Mouse (Mus musculus) CH12.LX (cell line): ENCODE measurements around the gene Nme9. TPM values are rescaled to one million over a fixed set of nuclear protein-coding genes. Genes with fewer than 3 reads are reported as not detected.

Experiments
- DNase-seq: peaks from one replicate; pipeline ENCODE4 v3.0.0-alpha.2; 2013; ENCODE audit errors: extremely low read depth
- H3K27ac ChIP-seq: 2 replicates; pipeline ENCODE4 v1.5.1; 2012; ENCODE audit warnings: low read depth, mild to moderate bottlenecking, control low read depth, moderate library complexity; ENCODE audit not compliant: insufficient read depth
- H3K27me3 ChIP-seq: replicated peaks from 2 replicates; pipeline ENCODE3; 2012; ENCODE audit warnings: inconsistent platforms
- H3K36me3 ChIP-seq, 2 experiments: replicated peaks in 1 of 2; 2 replicates each; pipeline versions ENCODE3 to v1.6.1; 2012; ENCODE audit warnings: inconsistent platforms in 1 of 2, low read length in 1 of 2, mild to moderate bottlenecking in 1 of 2, mixed read lengths in 1 of 2, moderate library complexity in 1 of 2; ENCODE audit not compliant: control insufficient read depth in 1 of 2, insufficient read depth in 1 of 2
- H3K4me1 ChIP-seq, 2 experiments: 2 replicates each; pipeline ENCODE4 v1.6.1; 2012; ENCODE audit warnings: inconsistent platforms in 1 of 2, moderate library complexity in 1 of 2; ENCODE audit not compliant: insufficient read depth in 2 of 2, control insufficient read depth in 1 of 2
- H3K4me2 ChIP-seq: 2 replicates; pipeline ENCODE4 v1.6.1; 2012; ENCODE audit warnings: low read depth, mild to moderate bottlenecking, control low read depth; ENCODE audit not compliant: poor library complexity, insufficient read depth, severe bottlenecking
- H3K4me3 ChIP-seq, 3 experiments: fragments of 150-350 bp in 1 of 3; sonication (generic) in 1 of 3; replicated peaks in 1 of 3; 2 replicates each; pipeline versions ENCODE3 to v1.5.1; 2011 to 2012; ENCODE audit warnings: low read depth in 2 of 3, low read length in 2 of 3, mild to moderate bottlenecking in 2 of 3, moderate library complexity in 2 of 3, control low read depth in 1 of 3, improper control_type of control experiment in 1 of 3, inconsistent platforms in 1 of 3, mixed read lengths in 1 of 3; ENCODE audit not compliant: poor library complexity in 1 of 3
- H3K79me2 ChIP-seq: replicated peaks from 2 replicates; pipeline ENCODE4 v1.6.1; 2012; ENCODE audit warnings: mild to moderate bottlenecking, moderate library complexity; ENCODE audit not compliant: control insufficient read depth, poor library complexity, insufficient read depth, severe bottlenecking; ENCODE audit errors: extremely low read depth
- H3K9ac ChIP-seq: 2 replicates; pipeline ENCODE4 v1.6.1; 2012; ENCODE audit warnings: low read depth, mild to moderate bottlenecking, control low read depth, moderate library complexity; ENCODE audit not compliant: insufficient read depth
- H3K9me3 ChIP-seq: replicated peaks from 2 replicates; pipeline ENCODE3; 2012; ENCODE audit warnings: low read length, inconsistent platforms, mixed read lengths
- CHD1 ChIP-seq: IDR thresholded peaks from 2 replicates; pipeline ENCODE4 v1.6.1; 2012; ENCODE audit warnings: low read depth, low read length, improper control_type of control experiment, inconsistent platforms
- CHD2 ChIP-seq: IDR thresholded peaks from 2 replicates; pipeline ENCODE4 v1.6.1; 2011; ENCODE audit warnings: low read length, improper control_type of control experiment
- CTCF ChIP-seq, 2 experiments: IDR thresholded peaks in 1 of 2; conservative IDR thresholded peaks in 1 of 2; 2 replicates each; pipeline ENCODE4 v1.5.1; 2011 to 2012; ENCODE audit warnings: low read depth in 2 of 2, low read length in 2 of 2, improper control_type of control experiment in 1 of 2, inconsistent platforms in 1 of 2, mild to moderate bottlenecking in 1 of 2, moderate library complexity in 1 of 2
- E2F4 ChIP-seq: IDR thresholded peaks from 2 replicates; pipeline ENCODE4 v1.6.1; 2011; ENCODE audit warnings: low read depth, low read length, improper control_type of control experiment; ENCODE audit not compliant: insufficient replicate concordance
- EP300 ChIP-seq: IDR thresholded peaks from 2 replicates; pipeline ENCODE4 v1.6.1; 2011; ENCODE audit warnings: low read length, improper control_type of control experiment
- ETS1 ChIP-seq: conservative IDR thresholded peaks from 2 replicates; pipeline ENCODE4 v1.6.1; 2012; ENCODE audit warnings: low read depth, mild to moderate bottlenecking, inconsistent platforms, low read length, improper control_type of control experiment, moderate library complexity
- IRF4 ChIP-seq: IDR thresholded peaks from 2 replicates; pipeline ENCODE4 v1.6.1; 2014; ENCODE audit warnings: low read depth, mild to moderate bottlenecking, inconsistent platforms, low read length, improper control_type of control experiment
- JUN ChIP-seq: IDR thresholded peaks from 2 replicates; pipeline ENCODE4 v1.6.1; 2011; ENCODE audit warnings: low read depth, mild to moderate bottlenecking, low read length, improper control_type of control experiment, moderate library complexity; ENCODE audit not compliant: insufficient read depth
- JUND ChIP-seq: conservative IDR thresholded peaks from 2 replicates; pipeline ENCODE4 v1.6.1; 2011; ENCODE audit warnings: low read depth, low read length, improper control_type of control experiment
- MEF2A ChIP-seq: IDR thresholded peaks from 2 replicates; pipeline ENCODE4 v1.6.1; 2014; ENCODE audit warnings: low read depth, mild to moderate bottlenecking, inconsistent platforms, low read length, improper control_type of control experiment, borderline replicate concordance
- MXI1 ChIP-seq: IDR thresholded peaks from 2 replicates; pipeline ENCODE4 v1.6.1; 2011; ENCODE audit warnings: mild to moderate bottlenecking, low read depth, low read length, improper control_type of control experiment
- MYC ChIP-seq: IDR thresholded peaks from 2 replicates; pipeline ENCODE4 v1.6.1; 2011; ENCODE audit warnings: low read depth, mild to moderate bottlenecking, improper control_type of control experiment, low read length
- NRF1 ChIP-seq: IDR thresholded peaks from 2 replicates; pipeline ENCODE4 v1.6.1; 2014; ENCODE audit warnings: low read depth, mild to moderate bottlenecking, inconsistent platforms, low read length, improper control_type of control experiment, moderate library complexity
- PAX5 ChIP-seq: IDR thresholded peaks from 2 replicates; pipeline ENCODE4 v1.6.1; 2012; ENCODE audit warnings: low read length, inconsistent platforms, mixed read lengths
- POLR2A ChIP-seq: IDR thresholded peaks from 2 replicates; pipeline ENCODE4 v1.6.1; 2011; ENCODE audit warnings: low read depth, mild to moderate bottlenecking, improper control_type of control experiment, low read length
- POLR2AphosphoS2 ChIP-seq: IDR thresholded peaks from 2 replicates; pipeline ENCODE4 v1.6.1; 2011; ENCODE audit warnings: low read depth, low read length, improper control_type of control experiment
- RCOR1 ChIP-seq: conservative IDR thresholded peaks from 2 replicates; pipeline ENCODE4 v1.6.1; 2012; ENCODE audit warnings: low read depth, mild to moderate bottlenecking, inconsistent platforms, low read length, improper control_type of control experiment
- SMC3 ChIP-seq: IDR thresholded peaks from 2 replicates; pipeline ENCODE4 v1.6.1; 2011; ENCODE audit warnings: low read depth, low read length, improper control_type of control experiment
- TBP ChIP-seq: conservative IDR thresholded peaks from 2 replicates; pipeline ENCODE4 v1.6.1; 2011; ENCODE audit warnings: low read depth, low read length, improper control_type of control experiment
- TCF12 ChIP-seq: IDR thresholded peaks from 2 replicates; pipeline ENCODE4 v1.6.1; 2014; ENCODE audit warnings: low read depth, mild to moderate bottlenecking, inconsistent platforms, low read length, improper control_type of control experiment
- UBTF ChIP-seq: IDR thresholded peaks from 2 replicates; pipeline ENCODE4 v1.6.1; 2012; ENCODE audit warnings: low read depth, mild to moderate bottlenecking, inconsistent platforms, low read length, improper control_type of control experiment, moderate library complexity
- USF1 ChIP-seq: IDR thresholded peaks from 2 replicates; pipeline ENCODE4 v1.6.1; 2014; ENCODE audit warnings: low read depth, mild to moderate bottlenecking, inconsistent platforms, low read length, improper control_type of control experiment
- ZC3H11A ChIP-seq: IDR thresholded peaks from 2 replicates; pipeline ENCODE4 v1.6.1; 2012; ENCODE audit warnings: low read depth, mild to moderate bottlenecking, inconsistent platforms, low read length, improper control_type of control experiment
- dilution Hi-C: fragments of 300-500 bp; cut with MboI; formaldehyde crosslinking; loops from 2 replicates; pipeline ENCODE4 v1.14.3; 2020; ENCODE audit warnings: low sequenced_read_pairs; ENCODE audit not compliant: extremely low pct_unique_long_range_greater_than_20kb, extremely low pct_ligation_motif_present
- in situ Hi-C: fragments of 300-500 bp; cut with MboI; formaldehyde crosslinking; loops from 3 replicates; pipeline ENCODE4 v1.14.3; 2019; ENCODE audit warnings: low sequenced_read_pairs, low pct_ligation_motif_present, low pct_unique_long_range_greater_than_20kb, mixed read lengths
- polyA plus RNA-seq: library from polyadenylated mRNA; unstranded; fragments of >175 nt; gene quantifications from 2 replicates; pipeline ENCODE4 v1.2.1, GENCODE M21; 2012; ENCODE audit warnings: low read depth; ENCODE audit not compliant: insufficient read length
- total RNA-seq, 2 experiments: library from RNA; depleted of rRNA; stranded (reverse); fragments of 300-350 nt in 1 of 2; fragments of >200 nt in 1 of 2; gene quantifications; 2 replicates each; pipeline ENCODE4 v1.2.3; 2012 to 2014

The Nme9 gene
- total and polyA plus RNA-seq, 3 experiments = not detected

DNA sequence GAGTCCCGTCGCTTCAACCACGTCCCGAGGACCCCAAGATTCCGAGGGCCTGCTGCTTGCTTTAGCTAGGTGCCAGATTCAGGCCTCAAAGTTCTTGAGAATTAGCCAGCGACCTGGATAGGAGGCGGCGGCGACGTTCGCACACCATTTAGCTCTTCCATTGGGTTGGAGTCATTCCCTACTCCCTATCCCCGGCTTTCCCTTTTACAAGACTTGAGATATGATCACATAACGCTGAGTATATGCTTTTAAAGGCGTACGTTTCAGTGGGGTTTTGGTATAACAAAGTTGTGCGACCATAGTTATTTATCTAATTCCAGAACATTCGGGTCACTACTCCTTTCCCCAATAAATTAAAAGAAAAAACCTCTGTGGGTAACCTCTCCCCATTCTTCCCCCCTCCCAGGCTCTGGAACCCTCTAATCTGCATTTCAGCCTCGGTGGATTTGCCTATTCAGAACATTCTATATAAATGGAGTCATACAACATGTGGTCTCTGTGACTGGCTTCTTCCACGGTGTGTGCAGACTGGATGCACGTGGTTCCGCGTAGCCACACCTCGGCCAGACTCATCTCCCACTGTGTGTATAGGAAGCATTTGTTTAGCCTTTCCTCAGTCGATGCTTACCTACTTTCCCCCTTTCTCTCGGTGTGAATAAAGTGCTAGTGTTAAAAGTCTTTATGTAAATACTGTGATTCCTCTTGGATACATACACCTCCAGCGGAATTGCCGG, 14.1 kb upstream of the Nme9 start, which contains the start of gene Mras:
Gene Mras (minus strand): TSS at position 351 of the 734 bp plus-strand sequence.
- dilution Hi-C loops = no loop called here
- Histone ChIP-seq H3K4me3 (peak within 1 kb of the TSS in 2 of 3 experiments; percentile 46 to 54), H3K4me1 (peaks cover 0 to 10% of the 10 kb centered on the region in 2 experiments; a peak in 2 of 4 replicates), H3K9ac (peak within 1 kb of the TSS; percentile 17; the same call in 1 of the 2 replicates), H3K79me2 (no peaks in the 10 kb centered on the region), H3K27me3 (peaks cover 36% of the 10 kb centered on the region), H3K9me3 (no peaks in the 10 kb centered on the region), H3K36me3 (no peaks in the 10 kb centered on the region), H3K27ac (no peak within 1 kb of the TSS), H3K4me2 (peak within 1 kb of the TSS; percentile 59)
- in situ Hi-C loops = no loop called here
- TF ChIP-seq JUND (no peak), MEF2A (no peak), NRF1 (no peak), JUN (no peak), CHD1 (no peak), ETS1 (no peak), ZC3H11A (no peak), TCF12 (no peak), CHD2 (no peak), MYC (no peak), POLR2A (no peak), USF1 (no peak), IRF4 (no peak), TBP (no peak), RCOR1 (no peak), PAX5 (no peak), MXI1 (no peak), UBTF (no peak), CTCF (conservative IDR thresholded peaks at IDR 0.05 in 1 of 2, IDR thresholded peaks at IDR 0.05 in 1 of 2; ENCODE audit: low read depth in 2 of 2, low read length in 2 of 2) (no peak), SMC3 (no peak)
- DNase-seq = no peak

DNA sequence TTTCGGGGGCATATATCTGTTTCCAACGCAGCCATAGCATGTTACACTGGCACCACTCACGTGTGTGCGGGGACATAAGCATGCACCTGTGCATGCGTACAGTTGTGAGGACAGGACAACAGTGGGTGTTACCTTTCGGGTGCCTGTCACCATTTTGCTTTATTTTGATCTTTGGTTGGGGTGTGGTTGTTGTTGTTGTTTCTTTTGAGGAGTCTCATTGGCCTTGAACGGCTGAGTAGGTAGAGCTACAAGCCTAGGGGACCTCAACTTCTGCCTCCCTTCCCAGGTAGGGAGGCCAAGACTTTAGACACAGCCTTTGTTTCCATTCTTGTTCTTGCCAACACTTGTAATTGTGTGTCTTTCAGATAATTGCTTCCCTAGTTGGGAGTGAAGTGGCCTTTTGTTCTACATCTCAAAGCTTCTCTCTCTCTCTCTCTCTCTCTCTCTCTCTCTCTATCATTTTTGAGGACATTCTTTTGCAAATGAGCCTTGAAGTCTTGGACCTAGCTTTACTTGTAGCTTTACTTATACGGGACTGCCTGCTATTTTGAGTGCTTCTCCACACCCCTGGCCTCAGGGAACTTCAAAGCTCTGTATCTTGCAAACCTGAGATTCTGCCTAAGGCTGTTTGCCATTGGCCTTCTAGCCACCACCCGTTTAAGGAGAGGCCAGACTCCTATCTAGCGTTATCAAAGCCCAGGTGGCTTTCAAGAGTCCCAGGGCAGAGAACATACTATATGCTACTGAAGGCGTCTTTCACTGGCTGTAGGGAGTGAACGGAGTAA, 13.3 kb upstream of the Nme9 start:
- TF ChIP-seq POLR2AphosphoS2 = no peak
- no peak for TF ChIP-seq EP300
- TF ChIP-seq MEF2A = no peak
- TF ChIP-seq E2F4 = no peak
- dilution Hi-C loops = no loop called here

More for the DNA sequence above, 13.3 kb upstream of the Nme9 start:
- in situ Hi-C loops = no loop called here
- Histone ChIP-seq H3K27ac (no peak overlapping the region), H3K4me2 (no peak overlapping the region), H3K9me3 (no peaks in the 10 kb centered on the region), H3K79me2 (no peaks in the 10 kb centered on the region), H3K4me3 (no peak overlapping the region), H3K36me3 (no peaks in the 10 kb centered on the region), H3K27me3 (peaks cover 36% of the 10 kb centered on the region), H3K9ac (no peak overlapping the region), H3K4me1 (peaks cover 0 to 11% of the 10 kb centered on the region in 2 experiments; a peak in 2 of 4 replicates)
- DNase-seq = no peak
